Mouse (Mus musculus) spleen, postnatal 14 days (tissue): Measurements from ENCODE around the gene Ulk2.

Experiments used
- DNase-seq, 2 experiments: peaks; one replicate each; pipeline ENCODE4 v3.0.0; 2021 to 2022; ENCODE audit warnings: low spot score in 2 of 2

Gene Ulk2

DNA sequence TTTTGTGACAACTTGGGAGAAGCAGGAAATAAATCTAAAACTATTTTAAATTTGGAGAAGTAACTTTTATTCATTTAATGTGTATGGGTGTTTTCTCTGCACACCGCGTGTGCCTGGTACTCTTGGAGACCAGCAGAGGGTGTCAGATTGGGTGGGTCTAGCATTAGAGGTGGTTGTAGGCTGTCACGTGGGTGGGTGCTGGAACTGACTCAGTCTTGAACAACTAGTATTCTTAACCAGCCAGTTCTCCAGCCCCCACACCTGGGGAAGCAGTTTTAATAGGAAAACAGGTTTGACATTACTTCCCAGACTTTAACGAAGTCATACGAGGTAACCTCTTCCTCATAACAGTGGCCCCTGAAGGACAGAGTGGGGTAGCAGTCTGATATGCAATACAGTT, 94.4 kb downstream of the Ulk2 start:
- peak in 1 of 2 experiments; percentile 8 for DNase-seq

GRCm38 (mm10) chr11:61757151-61757550, 97.7 kb downstream of the Ulk2 start:
- no peak for DNase-seq

DNA sequence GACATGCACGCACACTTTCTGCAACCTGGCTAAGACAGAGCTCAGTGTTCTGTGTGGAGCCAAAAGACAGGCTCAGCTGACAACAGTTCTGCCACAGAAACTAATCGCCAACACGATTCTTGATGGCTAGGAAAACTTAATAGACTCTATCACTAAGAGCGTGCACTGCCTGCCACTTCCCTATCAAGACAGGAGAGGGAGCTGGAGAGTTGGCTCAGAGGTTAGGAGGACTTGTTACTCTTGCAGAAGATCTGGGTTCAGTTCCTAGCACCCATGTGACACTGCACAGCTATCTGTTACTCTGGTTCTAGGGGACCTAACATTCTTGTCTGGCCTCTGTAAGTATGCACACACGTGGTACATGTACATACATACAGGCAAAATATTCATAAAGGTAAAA, 103.3 kb downstream of the Ulk2 start:
- DNase-seq: no peak

DNA sequence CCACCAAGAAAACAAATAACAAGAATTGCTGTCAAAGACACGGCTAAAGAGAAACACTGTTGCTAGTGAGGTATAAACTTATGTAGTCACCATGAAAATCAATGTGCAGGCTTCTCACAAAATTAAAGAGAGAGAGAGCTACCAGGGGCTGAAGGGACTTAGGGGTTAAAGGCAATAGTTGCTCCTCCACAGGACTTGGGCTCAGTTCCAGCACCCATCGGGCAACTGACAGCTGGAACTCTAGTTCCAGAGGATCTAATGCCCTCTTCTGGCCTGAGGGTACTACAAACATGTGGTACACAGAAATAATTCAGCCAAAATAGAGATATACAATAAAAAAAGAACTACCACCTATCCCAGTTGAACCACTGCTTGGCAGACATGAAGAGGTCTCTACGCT, 107.7 kb downstream of the Ulk2 start:
- no peak for DNase-seq

GRCm38 (mm10) chr11:61745781-61746180, 109.1 kb downstream of the Ulk2 start:
- DNase-seq: no peak

DNA sequence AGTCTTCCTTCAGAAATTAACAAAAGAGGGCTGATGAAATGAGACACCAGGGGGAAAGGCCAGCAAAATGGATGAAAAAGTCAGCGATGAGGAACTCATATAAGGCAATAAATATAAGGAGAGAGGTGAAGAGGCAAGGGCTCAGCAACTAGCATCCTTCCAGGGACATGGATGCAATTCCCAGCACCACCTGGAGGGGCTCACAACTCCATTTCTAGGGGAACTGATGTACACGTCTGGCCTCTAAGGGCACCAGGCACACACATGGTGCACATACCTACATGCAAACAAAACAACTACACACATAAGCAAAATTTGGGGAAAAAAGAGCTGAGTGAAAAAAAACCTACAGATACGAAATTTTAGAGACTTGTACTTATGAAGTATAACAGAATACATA, 110.4 kb downstream of the Ulk2 start:
- DNase-seq: no peak

DNA sequence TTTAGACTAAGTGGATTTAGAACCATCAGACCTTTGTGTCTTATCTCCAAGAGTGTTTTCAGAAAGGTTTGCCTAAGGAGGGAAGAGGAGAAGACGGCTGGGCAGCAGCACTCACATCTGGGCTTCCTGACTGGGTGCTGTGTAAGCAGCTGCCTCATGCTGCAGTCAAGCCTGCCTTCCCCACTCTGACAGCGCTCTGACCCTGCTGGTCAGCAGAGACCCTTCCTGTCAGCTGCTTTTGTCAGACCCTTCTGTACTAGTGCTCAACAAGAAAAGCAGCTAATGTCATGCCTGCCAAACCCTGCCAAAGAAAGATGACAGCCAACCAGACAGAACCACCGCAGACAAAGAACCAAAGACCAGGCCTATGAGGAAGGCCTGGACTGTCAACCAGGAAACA, 111.1 kb downstream of the Ulk2 start:
- no peak for DNase-seq

- DNase-seq: no peak
Observed at GRCm38 (mm10) chr11:61740500-61740899, 114.4 kb downstream of the Ulk2 start.

DNA sequence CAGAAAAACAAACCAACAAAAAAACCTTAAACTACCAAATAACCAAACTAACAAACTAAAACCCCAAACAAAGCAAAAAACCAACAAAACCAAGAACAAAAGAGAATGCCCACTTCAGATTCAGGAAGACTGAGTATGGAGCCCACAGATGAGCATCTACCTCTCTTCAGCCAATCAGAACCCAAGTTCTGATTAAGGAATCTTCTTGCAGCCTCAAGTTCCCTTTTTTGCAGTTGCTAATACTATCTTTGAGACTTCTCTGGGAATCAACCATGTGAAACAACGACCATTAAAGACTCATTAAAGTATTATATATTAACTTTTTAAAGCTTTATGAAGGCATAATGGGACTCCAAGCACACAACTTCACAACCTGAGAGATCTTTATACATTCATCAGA, 117.6 kb downstream of the Ulk2 start:
- DNase-seq: no peak

DNA sequence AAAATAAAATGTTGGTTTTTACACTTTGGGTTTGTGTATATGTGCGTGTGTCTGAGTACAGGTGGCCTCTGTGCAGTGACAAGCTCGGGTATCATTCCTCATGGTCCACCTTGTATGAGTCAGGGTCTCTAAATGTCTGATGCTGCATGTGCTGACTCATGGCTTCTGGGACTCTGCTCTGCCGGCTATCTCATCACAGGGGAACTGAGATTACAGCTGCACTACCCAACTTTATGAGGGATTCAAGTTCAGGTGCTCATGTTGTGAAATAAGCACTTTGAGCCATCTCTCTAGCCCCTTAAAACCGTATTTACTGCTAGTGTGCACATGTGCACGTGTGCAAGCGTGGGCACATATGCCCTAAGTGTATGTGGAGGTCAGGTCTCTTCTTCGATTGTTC, 122.2 kb downstream of the Ulk2 start:
- no peak for DNase-seq

DNA sequence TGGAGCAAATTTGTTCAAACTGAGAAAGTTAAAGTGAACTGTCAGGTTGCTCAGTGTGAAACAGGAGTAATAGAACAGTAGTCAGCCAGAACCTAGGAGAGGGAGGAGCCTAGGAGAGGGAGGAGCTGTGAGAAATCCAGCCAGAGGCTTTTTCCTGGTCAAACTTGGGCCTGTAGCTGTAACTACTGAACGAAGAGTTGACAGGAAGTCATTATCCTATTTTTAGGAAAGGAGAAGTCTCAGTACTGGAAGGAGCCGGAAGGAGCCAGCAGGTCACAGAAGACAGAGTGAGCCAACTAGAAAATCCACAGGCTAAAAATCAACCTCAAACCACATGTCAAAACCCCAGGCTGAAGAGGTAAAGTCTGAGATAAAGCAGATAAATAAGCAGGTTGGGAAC, 126.8 kb downstream of the Ulk2 start:
- no peak for DNase-seq
